Mouse (Mus musculus) stomach, postnatal 0 days (tissue): ENCODE measurements around the gene Gm10518.

Source experiments
- CTCF ChIP-seq: IDR thresholded peaks from 2 replicates; pipeline ENCODE4 v1.5.1; 2016; ENCODE audit warnings: antibody characterized with exemption, low read depth, mild to moderate bottlenecking, moderate library complexity
- EP300 ChIP-seq: optimal IDR thresholded peaks from 2 replicates; pipeline ENCODE3; 2016; ENCODE audit warnings: antibody characterized with exemption

DNA sequence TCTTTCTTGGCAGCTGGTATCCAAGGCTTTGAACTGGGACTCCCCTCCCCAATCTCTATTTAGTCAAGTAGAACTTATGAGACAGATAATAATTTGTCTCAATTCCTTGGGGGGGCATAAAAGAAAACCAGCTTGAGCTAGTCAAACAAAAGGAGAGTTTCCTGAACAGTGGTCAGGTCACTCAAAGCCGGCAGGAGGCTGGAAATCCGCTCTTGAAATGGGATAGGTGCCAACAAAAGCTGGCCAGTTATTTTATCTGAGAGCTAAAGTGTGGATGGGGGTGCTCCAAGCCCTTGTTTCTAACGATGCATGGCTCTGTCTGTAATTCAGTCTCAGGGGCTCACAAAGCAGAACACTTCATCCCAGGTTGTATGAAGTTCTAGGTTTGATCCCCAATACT lies 40.8 kb downstream of the Gm10518 start:
- no peak for TF ChIP-seq CTCF
- TF ChIP-seq EP300 = no peak
